Mouse (Mus musculus): ENCODE results near the gene Cdyl.

- TF ChIP-seq POLR2A (IDR thresholded peaks at IDR 0.05; ENCODE audit: extremely low read depth, insufficient read depth, low read length) (no peak), CTCF (IDR thresholded peaks at IDR 0.05; ENCODE audit: extremely low read depth, insufficient read depth, low read length) (no peak)
Observed at GRCm38 (mm10) chr13:35677433-35678051, 17.9 kb downstream of the Cdyl start.

Data from cortical plate, adult 2 months (tissue).